Mouse (Mus musculus) erythroblast, embryonic 14.5 days (primary cell): ENCODE results near the gene Ubtd1.

Experiments
- GATA1 ChIP-seq: IDR thresholded peaks from 2 replicates; pipeline ENCODE4 v1.6.1; 2012; ENCODE audit warnings: low read length, inconsistent platforms, mixed read lengths
- TAL1 ChIP-seq: IDR thresholded peaks from 3 replicates; pipeline ENCODE4 v1.6.1; 2012; ENCODE audit warnings: low read length, inconsistent platforms, mixed read lengths

GRCm38 (mm10) chr19:42035456-42036248 is 54.1 kb downstream of the Ubtd1 start, which contains the start of gene Ankrd2:
- no peak for TF ChIP-seq GATA1
- no peak for TF ChIP-seq TAL1
